Mouse (Mus musculus): ENCODE measurements around the gene Otud7a. TPM values are rescaled to one million over a fixed set of nuclear protein-coding genes. Genes with fewer than 3 reads are reported as not detected.

The Otud7a gene
- total and polyA plus RNA-seq, 3 experiments = 0.06 TPM; not detected in 2

DNA sequence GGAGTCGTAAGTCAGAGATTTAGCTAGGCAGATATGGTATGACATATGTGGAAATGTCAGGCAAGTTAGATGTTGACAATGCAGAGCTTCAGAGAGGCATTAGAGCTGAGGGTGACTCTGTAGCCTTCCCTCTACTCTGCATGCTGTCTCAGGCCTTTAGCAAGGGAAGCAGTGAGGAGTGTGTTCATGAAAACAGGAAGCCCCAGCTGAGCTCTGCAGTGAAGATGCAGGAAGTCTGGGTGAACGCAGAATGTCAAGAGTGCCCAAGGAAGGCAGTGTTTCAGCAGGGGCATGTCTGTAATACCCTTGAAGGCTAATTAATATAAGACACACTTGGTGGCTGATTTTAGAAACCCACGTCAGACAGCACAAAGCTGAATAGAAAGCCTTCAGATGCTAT lies 77.9 kb downstream of the Otud7a start:
- Histone ChIP-seq H3K4me1 (ENCODE audit: control insufficient read depth, insufficient read depth, low read length) (no peaks in the 10 kb centered on the region), H3K27me3 (ENCODE audit: control insufficient read depth, insufficient read depth, low read length) (no peaks in the 10 kb centered on the region), H3K4me3 (no peak overlapping the region), H3K9ac (ENCODE audit: low read depth, low read length) (no peak overlapping the region), H3K79me2 (replicated peaks; ENCODE audit: control insufficient read depth, insufficient read depth, low read length) (no peaks in the 10 kb centered on the region), H3K27ac (no peak overlapping the region), H3K36me3 (ENCODE audit: control insufficient read depth, insufficient read depth, low read length) (no peaks in the 10 kb centered on the region)
- intact Hi-C loops (cut with DNase I) = no loop called here
- WGBS = 49% methylated on average over 3 of the region's 3 CpGs
- no peak for TF ChIP-seq EP300 (IDR thresholded peaks at IDR 0.05; ENCODE audit: insufficient read depth, low read depth, low read length)
- no peak for TF ChIP-seq CTCF (IDR thresholded peaks at IDR 0.05)
- no peak for TF ChIP-seq POLR2A (IDR thresholded peaks at IDR 0.05; ENCODE audit: insufficient read depth, low read depth, low read length)
- no peak for DNase-seq

DNA sequence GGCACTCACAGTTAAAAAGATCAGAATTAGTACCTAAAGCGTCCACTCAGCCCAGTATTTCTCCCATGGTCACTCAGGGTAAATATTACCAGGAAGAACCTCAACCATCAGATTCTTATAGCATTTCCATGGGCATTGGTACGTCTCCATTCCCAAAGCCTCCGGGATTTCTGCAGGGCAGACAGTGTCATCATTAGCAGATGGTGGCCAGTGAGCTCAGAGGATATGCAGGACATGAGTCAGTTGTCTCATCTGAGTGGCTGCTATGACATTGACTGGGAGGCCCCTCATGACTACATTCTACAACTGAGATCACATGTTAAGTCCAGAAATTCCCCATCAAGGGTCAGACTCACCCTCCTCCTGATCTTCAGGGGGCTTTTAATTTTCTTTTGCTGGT lies 78.5 kb downstream of the Otud7a start:
- no peaks in the 10 kb centered on the region for H3K79me2 ChIP-seq (replicated peaks; ENCODE audit: control insufficient read depth, insufficient read depth, low read length)
- 81% methylated on average over 3 of the region's 3 CpGs for WGBS
- DNase-seq = no peak
- intact Hi-C loops (cut with DNase I) = no loop called here
- no peaks in the 10 kb centered on the region for H3K36me3 ChIP-seq (ENCODE audit: control insufficient read depth, insufficient read depth, low read length)
- no peak overlapping the region for H3K27ac ChIP-seq
- H3K9ac ChIP-seq (ENCODE audit: low read depth, low read length) = no peak overlapping the region
- no peak overlapping the region for H3K4me3 ChIP-seq
- no peak for TF ChIP-seq EP300 (IDR thresholded peaks at IDR 0.05; ENCODE audit: insufficient read depth, low read depth, low read length)
- no peak for TF ChIP-seq POLR2A (IDR thresholded peaks at IDR 0.05; ENCODE audit: insufficient read depth, low read depth, low read length)
- TF ChIP-seq CTCF (IDR thresholded peaks at IDR 0.05) = no peak
- H3K4me1 ChIP-seq (ENCODE audit: control insufficient read depth, insufficient read depth, low read length) = no peaks in the 10 kb centered on the region
- no peaks in the 10 kb centered on the region for H3K27me3 ChIP-seq (ENCODE audit: control insufficient read depth, insufficient read depth, low read length)

DNA sequence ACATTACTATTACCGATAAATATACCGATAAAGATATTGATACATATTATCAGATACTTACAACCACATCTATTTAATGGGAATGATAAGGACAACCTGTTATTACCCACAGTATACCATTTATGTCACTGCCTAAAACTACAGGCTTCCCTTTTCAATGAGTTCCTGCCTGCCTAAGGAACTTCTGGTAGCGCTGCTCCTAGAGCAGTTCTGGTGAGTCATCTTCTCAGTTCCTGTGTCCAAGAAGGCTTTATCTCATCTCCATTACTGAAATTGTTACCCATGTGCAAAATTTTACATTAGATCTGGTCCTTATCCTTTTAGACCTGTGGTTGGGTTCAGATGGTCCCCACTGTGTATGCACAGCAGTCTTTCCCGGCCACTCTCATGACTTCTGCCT lies 95.7 kb downstream of the Otud7a start:
- no peak for DNase-seq
- no peak for TF ChIP-seq EP300 (IDR thresholded peaks at IDR 0.05; ENCODE audit: insufficient read depth, low read depth, low read length)
- no peak overlapping the region for H3K9ac ChIP-seq (ENCODE audit: low read depth, low read length)
- H3K27ac ChIP-seq = no peak overlapping the region
- H3K27me3 ChIP-seq (ENCODE audit: control insufficient read depth, insufficient read depth, low read length) = no peaks in the 10 kb centered on the region
- H3K4me3 ChIP-seq = no peak overlapping the region
- intact Hi-C loops (cut with DNase I) = no loop called here
- H3K4me1 ChIP-seq (ENCODE audit: control insufficient read depth, insufficient read depth, low read length) = no peaks in the 10 kb centered on the region
- WGBS = 80% methylated on average over 4 of the region's 4 CpGs
- no peaks in the 10 kb centered on the region for H3K79me2 ChIP-seq (replicated peaks; ENCODE audit: control insufficient read depth, insufficient read depth, low read length)
- H3K36me3 ChIP-seq (ENCODE audit: control insufficient read depth, insufficient read depth, low read length) = no peaks in the 10 kb centered on the region

DNA sequence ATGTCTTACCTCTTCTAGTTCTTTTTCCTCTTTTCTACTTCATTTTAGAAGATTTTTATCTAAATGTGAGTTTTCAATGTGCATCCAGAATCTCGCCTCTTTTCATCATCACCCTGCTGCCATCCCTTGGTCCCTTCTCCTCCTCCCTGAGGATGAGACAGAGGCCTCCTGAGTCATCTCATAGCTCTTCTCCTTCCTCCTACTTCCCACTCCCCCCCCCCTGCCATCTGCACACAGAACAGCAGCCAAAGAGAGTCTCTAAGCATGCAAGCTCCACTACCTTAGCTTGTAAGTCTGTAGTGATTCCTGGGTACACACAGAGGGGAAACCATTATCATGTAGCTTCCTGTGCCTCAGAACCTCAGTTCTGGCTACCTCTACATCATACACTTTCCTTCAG lies 109.9 kb downstream of the Otud7a start:
- H3K9ac ChIP-seq (ENCODE audit: low read depth, low read length) = no peak overlapping the region
- no peak overlapping the region for H3K27ac ChIP-seq
- no peaks in the 10 kb centered on the region for H3K27me3 ChIP-seq (ENCODE audit: control insufficient read depth, insufficient read depth, low read length)
- intact Hi-C loops (cut with DNase I) = no loop called here
- no peaks in the 10 kb centered on the region for H3K4me1 ChIP-seq (ENCODE audit: control insufficient read depth, insufficient read depth, low read length)
- no peak overlapping the region for H3K4me3 ChIP-seq
- WGBS = 43% methylated on average over 1 of the region's 1 CpGs
- TF ChIP-seq EP300 (IDR thresholded peaks at IDR 0.05; ENCODE audit: insufficient read depth, low read depth, low read length) (no peak), CTCF (IDR thresholded peaks at IDR 0.05) (no peak), POLR2A (IDR thresholded peaks at IDR 0.05; ENCODE audit: insufficient read depth, low read depth, low read length) (no peak)
- DNase-seq = no peak
- H3K79me2 ChIP-seq (replicated peaks; ENCODE audit: control insufficient read depth, insufficient read depth, low read length) = no peaks in the 10 kb centered on the region
- H3K36me3 ChIP-seq (ENCODE audit: control insufficient read depth, insufficient read depth, low read length) = no peaks in the 10 kb centered on the region

DNA sequence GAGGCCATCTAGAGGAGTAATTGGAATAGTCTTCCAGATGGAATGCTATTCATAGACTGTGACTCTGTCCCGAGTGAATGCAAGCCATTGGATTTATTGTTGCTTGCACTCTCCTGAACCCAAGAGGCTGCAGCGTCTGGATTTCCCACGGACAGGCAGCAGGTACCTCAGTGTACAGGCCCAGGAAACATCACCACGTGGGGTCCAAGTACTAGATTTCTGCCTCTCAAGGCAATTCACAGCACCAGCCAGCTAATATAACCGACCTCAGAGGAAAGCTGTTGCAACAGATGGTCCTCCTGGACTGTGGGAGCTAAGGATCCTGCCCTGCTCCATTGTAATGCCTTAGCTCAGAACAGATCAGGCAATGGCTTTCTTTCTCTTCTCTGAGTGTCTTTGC lies 111.8 kb downstream of the Otud7a start:
- whole genome bisulfite sequencing = 48% methylated on average over 5 of the region's 5 CpGs
- H3K79me2 ChIP-seq (replicated peaks; ENCODE audit: control insufficient read depth, insufficient read depth, low read length) = no peaks in the 10 kb centered on the region

DNA sequence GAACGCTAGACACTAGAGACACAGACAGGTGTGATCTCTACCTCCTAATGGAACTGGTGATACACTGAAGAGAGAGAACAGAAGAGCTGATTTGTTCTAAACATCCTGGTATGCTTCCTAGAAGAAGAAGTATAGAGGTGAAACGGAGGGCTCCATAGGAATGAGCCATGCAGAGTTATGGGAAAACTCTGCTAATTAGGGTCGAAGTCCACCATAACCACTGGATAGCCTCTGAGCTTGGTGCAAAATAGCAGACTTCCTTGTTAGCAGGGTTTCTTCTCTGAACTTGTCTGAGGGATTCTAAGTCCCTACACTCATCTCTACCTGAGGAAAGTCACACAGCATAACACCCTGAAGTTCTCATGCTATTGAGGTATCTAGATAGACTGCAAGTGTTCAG lies 114.4 kb downstream of the Otud7a start:
- DNase-seq = no peak
- H3K79me2 ChIP-seq (replicated peaks; ENCODE audit: control insufficient read depth, insufficient read depth, low read length) = no peaks in the 10 kb centered on the region
- no peaks in the 10 kb centered on the region for H3K36me3 ChIP-seq (ENCODE audit: control insufficient read depth, insufficient read depth, low read length)
- no peak overlapping the region for H3K27ac ChIP-seq
- 78% methylated on average over 3 of the region's 3 CpGs for WGBS
- H3K27me3 ChIP-seq (ENCODE audit: control insufficient read depth, insufficient read depth, low read length) = no peaks in the 10 kb centered on the region
- TF ChIP-seq POLR2A (IDR thresholded peaks at IDR 0.05; ENCODE audit: insufficient read depth, low read depth, low read length) = no peak
- no peak for TF ChIP-seq EP300 (IDR thresholded peaks at IDR 0.05; ENCODE audit: insufficient read depth, low read depth, low read length)
- no peak for TF ChIP-seq CTCF (IDR thresholded peaks at IDR 0.05)
- no peaks in the 10 kb centered on the region for H3K4me1 ChIP-seq (ENCODE audit: control insufficient read depth, insufficient read depth, low read length)
- H3K9ac ChIP-seq (ENCODE audit: low read depth, low read length) = no peak overlapping the region
- intact Hi-C loops (cut with DNase I) = no loop called here
- H3K4me3 ChIP-seq = no peak overlapping the region

More for the DNA sequence above, 111.8 kb downstream of the Otud7a start:
- Histone ChIP-seq H3K4me3 (no peak overlapping the region), H3K36me3 (ENCODE audit: control insufficient read depth, insufficient read depth, low read length) (no peaks in the 10 kb centered on the region), H3K9ac (ENCODE audit: low read depth, low read length) (no peak overlapping the region), H3K4me1 (ENCODE audit: control insufficient read depth, insufficient read depth, low read length) (no peaks in the 10 kb centered on the region), H3K27me3 (ENCODE audit: control insufficient read depth, insufficient read depth, low read length) (no peaks in the 10 kb centered on the region), H3K27ac (no peak overlapping the region)
- intact Hi-C loops (cut with DNase I) = no loop called here
- no peak for DNase-seq
- TF ChIP-seq POLR2A (IDR thresholded peaks at IDR 0.05; ENCODE audit: insufficient read depth, low read depth, low read length) (no peak), CTCF (IDR thresholded peaks at IDR 0.05) (no peak), EP300 (IDR thresholded peaks at IDR 0.05; ENCODE audit: insufficient read depth, low read depth, low read length) (no peak)

Measured in heart, adult 2 months (tissue).